Mouse (Mus musculus) ovary, postnatal 10 days (tissue): ENCODE results near the gene Srl.
"Not testable (repeated sequence)": the region's sequence is repeated elsewhere in the genome, so short reads cannot be mapped to it uniquely, and the experiment has no call there.

Experiments
- DNase-seq: peaks from one replicate; pipeline ENCODE4 v3.0.0; 2022; ENCODE audit warnings: low spot score

Srl gene

DNA sequence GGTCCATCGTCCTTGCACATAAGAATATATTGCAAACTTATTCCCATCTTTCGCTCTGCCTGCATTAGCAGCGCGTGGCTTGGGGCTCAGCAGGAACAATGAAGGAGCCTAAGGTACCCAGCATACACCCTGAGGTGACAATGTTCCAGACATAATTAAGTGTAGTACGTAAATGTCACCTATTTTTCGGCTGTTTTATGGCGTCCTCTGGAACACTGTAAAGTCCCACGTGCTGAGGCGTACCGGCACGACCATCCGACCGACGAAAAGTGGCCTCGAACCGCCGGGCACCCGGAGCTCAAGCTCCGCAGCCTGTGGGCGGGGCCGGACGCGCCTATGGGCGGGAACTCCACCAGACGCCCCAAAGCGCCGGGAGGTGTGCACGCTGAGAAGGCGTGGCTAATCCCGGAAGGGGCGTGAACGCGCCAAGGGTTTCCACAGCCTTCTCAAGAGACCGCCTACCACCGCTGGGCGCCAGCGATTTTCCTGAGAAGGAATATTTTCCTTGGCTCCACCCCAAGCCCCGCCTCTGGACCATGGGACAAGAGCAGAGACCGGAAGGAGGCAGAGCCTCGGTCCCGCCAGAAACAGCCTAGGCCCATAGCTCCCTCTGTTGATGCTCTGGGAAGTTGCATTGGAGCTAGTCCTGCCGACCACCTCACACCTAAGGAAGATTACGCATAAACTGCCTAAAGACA, at the start of gene Srl:
Gene Srl, minus strand, starts transcription at position 316 of the 698 bp plus-strand sequence.
- peak; percentile 99 for DNase-seq

DNA sequence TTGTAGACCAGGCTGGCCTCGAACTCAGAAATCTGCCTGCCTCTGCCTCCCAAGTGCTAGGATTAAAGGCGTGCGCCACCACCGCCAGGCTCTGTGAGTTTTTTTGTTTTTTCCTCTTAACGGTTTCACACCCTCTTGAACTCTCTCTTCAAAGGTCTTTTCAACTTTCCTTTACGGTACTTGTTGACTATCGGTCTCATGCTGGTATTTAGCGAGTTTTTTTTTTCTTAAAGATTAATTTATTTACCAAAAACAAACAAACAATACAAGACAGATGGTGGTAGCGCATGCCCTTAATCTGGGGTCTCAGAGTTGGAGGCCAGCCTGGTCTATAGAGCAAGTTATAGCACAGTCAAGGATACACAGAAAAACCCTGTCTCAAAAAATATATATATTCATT, 48.6 kb upstream of the Srl start:
- DNase-seq = no peak

DNA sequence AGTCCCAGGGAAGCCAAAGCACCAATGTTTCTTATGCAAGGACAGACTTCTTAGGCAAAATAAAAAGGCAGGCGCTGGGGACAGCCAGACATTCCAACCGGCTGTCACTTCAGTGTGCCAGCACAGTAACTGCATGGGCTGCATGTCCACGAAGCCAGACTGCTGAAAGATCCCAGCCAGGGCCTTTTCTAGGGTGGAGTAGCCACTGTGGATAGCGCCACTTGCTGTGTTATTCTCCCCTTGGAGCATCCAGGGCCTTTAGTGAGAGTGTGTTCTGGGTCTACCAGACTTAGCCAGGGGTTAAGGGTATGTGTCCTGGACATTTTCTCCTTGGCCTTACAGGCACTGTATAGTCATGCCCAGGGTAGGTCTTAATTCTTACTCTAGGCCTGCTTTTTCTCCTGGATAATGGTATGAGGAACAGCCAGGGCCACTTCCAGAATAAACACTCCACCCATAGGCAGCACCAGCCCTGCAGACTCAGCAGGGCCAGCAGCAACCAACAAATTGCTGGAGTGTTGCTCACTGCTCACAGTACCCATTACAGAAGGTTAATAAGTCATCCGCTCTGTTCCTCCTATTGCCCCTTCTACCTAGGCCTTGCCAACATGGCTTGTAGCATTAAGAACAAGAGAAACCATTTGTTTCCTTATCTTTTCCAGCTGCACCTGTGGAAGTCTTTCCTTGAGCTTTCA, 46.0 kb upstream of the Srl start:
- DNase-seq = no peak

DNA sequence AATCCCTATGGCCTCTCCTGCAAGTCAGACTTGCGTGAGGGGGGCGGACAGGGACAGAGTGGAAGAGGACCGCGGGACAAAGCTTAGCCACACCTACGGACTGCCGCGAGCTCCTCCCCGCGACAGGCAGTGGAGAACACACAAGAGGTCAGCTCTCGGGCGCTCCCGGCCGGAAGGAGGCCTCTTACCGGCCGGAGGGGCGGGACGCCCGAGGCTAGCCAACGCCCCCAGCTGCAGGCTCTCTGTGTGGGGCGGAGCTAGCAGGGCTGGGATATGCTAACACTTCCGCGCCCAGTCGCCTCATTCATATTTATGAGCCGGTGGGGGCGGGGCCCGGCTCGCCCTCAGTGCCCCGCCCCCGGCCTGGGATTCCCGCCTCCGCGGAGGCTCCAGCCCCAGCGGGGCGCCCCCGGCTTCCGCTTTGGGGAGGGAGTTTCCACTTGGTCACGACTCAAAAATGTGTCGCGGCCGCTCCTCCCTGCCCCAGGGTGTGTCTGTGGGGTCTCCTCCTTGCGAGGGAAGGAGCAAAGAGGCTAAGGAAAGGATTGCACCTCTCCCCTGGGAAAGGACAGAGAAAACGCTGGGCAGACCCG, 45.0 kb upstream of the Srl start:
- DNase-seq = peak; percentile 87

DNA sequence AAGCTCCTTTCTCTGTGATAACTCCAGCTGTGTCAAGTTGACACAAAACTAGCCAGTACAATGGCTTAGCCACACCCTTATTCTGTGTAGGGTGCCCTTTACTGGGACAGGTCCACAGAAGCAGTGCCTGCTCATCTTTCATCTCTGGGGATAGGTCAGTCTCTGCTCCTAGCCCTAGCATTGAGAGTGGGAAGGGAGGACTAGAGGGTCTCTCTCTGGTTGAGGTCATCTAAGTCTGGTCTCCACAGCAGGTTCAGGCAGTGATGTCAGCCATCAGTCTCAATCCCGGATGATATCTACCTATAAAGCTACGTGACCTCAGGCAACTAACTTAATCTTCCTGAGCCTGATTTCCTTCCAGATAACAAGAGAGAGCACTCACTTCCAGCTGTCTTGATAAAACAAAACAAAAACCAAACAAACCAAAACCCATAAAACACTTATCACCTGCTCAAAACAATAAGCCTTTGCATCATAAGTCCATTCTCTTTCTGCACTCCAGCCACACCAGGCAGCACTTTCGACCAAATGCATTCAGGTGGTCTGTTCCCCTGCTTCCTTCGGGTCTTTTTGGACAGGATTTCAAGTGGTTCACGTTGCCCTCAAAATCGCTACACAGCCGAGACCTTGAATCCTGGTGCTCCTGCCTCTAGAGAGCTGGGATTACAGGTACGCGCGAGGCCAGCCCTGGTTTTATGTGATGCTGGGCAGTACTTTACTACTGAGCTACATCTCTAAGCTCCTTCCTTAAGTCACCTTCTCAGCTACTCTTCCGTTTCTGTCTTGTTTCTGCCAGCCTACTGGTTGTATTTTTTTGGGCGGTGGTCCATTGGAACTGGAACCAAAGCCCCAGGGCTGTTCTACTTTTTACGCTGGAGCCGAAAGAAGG, 44.3 kb upstream of the Srl start:
- DNase-seq = no peak

DNA sequence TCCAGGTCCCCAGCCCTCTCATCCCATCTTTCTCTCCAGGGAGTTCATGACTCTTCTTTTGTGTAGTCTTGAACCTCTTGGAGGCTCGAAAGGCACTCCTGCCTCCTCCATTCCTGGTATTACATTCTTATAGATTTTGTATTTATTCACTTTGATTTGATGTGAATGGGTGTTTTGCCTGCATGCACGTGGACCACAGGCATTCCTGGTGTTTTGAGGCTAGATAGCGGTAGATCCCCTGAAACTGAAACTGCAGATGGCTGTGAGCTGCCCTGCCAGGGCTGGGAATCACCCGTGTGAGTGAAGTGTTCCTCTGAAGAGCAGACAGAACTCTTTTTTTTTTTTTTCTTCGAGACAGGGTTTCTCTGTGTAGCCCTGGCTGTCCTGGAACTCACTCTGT, 42.8 kb upstream of the Srl start:
- DNase-seq = no peak

DNA sequence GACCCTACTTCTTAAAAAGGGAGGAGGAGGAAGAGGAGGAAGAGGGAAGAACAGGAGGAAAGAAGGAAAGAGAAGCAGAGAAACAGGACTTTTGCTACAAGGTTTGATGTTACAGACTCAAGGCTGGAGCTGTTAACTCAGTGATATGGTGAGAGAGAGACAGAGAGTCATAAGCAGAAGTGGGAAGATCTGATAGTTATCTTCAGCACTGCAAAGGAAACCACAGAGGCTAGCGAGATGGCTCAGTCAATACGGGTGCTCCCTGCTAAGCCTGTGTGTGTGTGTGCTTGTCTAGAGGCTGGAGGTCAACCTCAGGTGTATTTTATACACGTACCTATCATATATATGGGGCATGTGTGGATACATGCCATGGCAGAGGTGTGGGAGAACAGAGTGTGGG, 42.2 kb upstream of the Srl start:
- DNase-seq = no peak

DNA sequence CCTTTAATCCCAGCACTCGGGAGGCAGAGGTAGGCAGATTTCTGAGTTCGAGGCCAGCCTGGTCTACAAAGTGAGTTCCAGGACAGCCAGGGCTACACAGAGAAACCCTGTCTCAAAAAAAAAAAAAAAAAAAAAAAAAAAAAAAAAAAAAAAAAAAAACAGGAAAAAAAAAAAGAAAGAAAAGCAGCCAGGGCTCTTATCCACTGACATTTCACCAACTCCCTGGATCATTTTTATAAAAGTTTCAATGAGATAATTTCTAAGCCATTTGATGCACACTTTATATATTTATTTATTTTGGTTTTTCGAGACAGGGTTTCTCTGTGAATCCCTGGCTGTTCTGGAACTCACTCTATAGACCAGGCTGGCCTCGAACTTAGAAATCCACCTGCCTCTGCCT, 39.6 kb upstream of the Srl start:
- DNase-seq = not testable (repeated sequence)

DNA sequence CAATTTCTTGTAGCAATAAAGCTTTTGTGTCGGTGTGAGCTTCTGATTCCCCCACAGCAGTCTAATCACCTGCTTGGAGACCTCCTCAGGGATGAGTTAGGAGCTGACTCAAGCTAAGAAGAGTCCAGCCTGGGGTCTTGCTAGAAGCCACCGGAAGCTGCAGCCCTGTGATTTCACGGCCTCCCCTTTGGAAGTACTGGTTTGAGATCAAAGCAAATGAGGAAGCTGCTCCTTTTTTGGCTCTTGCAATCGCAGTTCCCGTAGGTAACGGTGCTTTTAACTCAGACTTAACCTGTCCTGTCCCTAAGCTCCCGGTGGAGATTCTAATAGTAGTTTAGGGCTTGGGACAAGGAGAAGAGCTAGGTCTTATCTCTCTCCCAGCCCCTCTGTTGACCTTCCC, 37.0 kb upstream of the Srl start:
- DNase-seq = no peak

DNA sequence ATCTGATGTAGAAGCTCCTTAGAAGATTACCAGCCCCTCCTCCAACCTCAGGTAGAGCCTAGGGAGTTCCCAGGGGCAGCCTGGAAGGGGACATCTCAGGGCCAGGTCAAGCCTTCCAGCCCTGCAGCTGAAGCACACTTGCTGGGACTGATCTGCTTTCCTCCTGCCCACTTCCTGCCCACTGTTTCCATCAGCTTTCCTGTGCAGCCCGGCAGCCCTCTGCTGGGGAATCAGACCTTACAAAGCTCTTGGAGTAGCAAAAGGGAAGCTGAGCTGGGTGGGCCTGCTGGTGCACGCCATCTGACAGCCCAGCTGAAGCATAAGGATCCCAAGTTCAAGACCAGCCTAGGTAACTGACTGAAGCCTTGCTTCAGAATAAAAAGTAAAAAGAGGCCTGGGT, 35.3 kb upstream of the Srl start:
- no peak for DNase-seq

DNA sequence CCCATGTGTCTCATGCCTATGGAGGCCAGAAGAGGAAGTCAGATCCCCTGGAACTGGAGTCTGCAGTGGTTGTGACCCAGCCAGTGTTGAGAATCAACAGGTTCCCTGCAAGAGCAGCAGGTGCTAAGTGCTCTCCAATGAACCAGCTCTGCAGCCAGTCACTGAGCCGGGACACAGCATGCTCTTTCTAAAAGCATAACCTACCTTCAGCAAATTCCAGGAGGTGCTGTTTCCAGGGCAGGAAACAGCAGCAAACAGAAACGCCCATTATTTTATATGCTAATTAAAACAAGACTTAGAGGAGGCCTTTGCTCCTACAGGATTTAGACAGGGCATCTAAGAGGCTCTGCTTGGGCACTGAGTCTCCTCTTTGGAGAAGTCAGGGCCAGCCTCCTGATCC, 34.4 kb upstream of the Srl start:
- DNase-seq = no peak

DNA sequence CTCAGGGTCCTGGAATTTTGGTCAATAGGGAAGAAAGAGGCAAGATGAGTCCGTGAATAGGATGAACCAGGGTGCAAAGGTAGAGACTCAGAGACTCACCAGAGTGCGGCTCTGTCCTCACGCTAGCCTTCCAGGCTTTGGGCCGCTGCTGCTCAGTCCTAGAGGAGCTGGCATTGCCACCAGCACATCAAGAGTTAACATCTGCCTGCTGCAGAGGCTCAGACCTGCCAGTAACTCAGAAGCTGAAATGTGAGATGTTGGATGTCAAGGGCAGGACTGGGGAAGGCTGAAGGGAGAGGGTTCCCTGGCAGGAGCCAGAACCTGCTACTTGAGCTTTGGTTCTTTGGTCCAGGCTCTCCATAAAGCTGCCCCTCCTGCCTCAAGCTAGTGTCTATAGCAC, 29.1 kb upstream of the Srl start:
- no peak for DNase-seq

DNA sequence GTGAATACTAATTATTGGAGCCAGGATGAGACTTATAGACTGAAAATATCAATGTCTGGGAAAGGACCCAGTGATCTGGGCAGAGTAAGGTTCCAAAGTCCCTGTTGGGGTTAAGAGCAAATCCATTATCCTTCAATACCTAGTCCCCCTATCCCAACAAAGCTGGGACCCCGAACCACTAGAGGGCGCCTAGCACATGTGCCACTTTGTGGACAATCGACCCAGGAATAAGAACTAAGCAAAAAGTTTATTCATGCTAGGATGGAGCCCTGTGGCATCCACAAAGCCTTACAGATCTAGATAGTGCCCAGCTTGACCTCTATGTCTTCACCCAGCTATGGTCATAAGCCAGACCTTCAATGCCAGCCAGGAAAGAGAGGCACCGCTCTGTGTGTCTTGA, 26.3 kb upstream of the Srl start:
- DNase-seq = peak; percentile 80

DNA sequence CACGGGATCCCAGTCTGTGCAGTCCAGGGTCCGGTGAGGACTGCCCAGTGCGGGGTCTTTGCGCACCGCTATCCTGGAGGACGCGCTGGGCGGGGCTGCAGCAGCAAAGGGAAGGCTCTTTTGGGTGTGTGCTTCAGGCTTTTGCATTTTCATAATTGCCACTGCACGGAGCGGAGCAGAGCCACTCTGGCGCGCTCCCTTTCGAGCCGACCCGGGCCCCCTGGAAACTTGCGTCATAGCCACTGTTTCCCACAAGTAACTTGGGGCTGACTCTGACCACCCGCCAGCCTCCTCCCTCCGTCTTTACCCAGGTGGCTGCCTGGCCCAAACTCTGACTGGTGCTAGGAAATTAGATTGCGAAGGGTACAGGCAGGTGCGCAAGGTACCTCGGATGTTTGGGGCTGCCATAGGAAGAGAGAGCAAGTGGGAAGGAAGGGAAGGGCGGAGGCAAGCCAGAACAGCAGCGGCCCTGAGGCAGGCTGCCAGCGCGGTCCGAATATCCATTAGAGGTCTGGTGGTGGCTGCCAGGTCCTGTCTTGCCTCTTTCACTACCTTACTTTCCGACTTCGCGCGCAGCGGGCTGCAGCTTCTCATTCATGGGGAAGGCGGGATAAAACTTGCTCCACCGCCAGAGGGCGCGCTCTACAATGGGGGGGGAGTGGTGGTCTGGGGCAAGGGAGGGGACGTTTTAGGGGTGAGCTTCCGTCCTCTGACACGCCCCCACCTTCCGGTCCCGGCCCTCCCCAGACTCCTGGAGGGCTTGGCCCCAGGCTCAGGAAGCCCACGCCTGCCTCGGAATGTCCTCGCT, 18.7 kb upstream of the Srl start:
- peak; percentile 49 for DNase-seq

DNA sequence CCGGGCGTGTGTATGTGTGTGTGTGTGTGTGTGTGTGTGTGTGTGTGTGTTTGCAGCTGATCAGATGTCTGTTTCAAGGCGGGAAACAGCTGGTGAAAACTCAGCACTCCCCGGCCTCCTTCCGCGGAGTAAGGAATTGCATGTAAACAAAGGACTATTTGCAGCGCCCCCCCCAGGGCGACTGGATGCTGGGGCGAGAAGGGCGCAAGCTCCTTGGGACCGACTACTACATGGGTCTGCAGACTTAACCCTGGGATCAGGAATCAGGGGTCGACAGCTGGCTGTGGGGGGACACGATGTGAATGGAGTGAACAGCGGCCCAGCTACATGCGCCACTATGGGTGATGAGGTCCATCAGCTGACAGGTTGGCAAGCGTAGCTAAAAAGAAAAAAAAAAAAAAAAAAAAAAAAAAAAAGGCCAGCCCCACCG, 18.1 kb upstream of the Srl start, which contains the start of gene Tfap4:
Gene Tfap4, minus strand, starts transcription at position 140 of the 430 bp plus-strand sequence.
- peak; percentile 88 for DNase-seq

DNA sequence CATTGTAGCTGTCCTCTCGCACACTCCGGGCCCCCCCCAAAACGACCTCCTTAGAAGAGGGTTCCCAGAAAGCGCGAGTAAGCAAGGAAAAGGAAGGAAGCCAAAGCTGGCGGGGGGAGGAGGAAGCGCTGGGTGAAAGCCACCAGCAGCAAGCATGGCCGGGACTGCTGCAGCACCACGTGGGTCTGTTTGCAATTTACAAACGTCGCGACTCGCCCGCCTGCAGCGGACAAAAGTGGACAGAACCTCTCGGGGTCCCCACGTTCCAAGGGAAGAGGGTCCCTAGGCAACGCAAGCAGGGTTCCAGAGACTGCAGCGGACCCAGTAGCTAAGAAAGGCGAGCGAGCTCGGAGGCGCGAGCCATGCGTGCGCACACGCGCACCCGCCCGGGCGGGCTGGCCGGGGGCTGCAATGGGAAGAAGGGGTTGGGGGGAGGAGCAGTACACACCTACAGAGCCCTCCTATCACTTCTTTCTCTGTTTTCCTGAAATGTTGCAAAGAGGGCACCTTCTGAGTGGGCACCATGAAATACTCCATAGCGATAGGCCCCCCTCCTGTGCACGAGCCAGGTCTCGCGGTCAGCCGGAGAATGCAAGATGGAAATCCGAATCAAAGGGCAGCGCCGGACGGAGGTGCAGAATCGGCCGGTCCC, 17.5 kb upstream of the Srl start:
- DNase-seq = peak; percentile 59

DNA sequence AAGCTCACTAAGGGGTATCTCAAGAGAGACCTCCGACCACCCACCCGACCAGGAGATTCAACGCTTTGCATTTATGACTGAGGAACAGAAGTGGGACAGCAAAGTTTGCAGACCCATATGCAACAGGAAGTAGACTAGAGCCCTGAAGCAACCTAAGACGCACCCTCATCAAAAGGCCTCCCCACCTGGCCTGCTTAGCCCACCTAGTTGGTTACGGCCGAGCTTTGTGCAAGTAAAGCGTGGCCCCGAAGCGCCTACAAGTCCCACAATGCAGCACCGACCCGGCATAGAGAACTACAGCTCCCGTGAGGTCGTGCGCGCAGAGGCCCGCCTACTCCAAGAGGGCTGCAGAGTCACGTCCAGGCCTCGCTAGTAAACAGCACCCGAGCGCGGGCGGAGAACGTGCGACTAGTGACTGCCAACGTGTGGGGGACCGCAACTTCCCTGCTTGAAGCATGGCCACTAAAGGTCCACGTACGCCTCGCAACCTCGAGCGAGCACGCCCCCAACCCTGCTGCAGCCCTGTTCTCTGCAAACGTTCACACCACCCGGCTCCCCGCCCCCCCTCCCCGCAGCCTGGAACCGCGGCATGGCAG, 16.9 kb upstream of the Srl start:
- DNase-seq = peak; percentile 77

DNA sequence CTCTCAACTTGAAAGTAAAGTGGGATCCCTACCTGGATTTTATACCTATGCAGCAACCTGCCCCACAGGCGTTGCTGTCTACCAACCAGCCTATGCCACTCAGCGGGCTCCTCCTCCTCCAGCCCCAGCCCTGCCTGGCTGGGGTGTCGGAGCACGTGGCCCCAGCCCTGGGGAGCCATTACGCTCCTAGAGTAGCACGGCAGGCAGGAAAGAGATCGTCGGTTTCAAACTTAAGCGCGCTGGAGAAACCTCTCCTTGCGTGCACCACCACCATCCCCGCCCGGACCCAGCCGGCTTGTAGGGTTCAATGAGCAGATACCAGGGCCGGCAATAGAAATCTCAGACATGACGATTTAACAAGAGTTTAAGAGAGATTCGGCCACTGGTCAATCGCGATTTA, 16.3 kb upstream of the Srl start:
- peak; percentile 34 for DNase-seq

DNA sequence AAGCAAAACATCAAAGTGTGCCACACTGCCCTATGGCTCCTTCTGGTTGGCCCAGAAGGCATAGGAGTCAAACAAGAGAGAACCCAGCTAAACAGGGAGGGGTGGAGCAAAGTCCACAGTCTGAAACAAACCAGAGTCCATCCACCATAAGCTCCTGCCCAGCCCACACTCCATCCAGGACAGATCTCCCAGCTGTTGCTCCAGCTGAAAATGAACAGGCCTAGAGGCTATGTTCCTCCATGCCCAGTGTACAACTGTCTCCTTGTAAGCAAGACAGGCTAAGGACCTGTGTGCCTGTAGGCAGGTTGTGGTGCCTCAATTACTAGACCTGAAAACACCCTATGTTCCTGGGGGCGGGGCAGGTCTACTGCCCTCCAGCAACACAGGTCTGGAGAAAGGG, 15.5 kb upstream of the Srl start:
- DNase-seq = no peak

DNA sequence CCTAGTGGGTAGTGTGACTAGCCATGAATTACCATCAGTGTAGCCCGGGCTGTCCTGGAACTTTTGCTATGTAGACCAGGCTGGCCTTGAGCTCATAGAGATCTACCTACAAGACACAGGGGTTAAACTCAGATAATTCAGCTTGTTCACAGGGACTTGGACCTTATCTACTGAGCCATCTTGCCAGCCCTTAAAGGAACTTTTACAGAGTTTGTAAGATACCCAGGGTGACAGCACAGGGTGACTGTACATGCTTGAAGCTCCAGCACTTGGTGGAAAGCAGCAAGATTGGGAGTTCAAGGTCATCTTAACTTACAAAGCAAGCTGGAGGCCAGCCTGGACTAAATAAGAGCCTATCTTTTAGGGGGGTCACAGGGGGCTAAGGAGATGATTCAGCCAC, 13.9 kb upstream of the Srl start:
- DNase-seq = no peak
